Mouse (Mus musculus) layer of hippocampus, adult 2 months (tissue): ENCODE measurements around the gene Pus7l. TPM values are rescaled to one million over a fixed set of nuclear protein-coding genes. Genes with fewer than 3 reads are reported as not detected.

Source experiments
- DNase-seq, 2 experiments: peaks; one replicate each; pipeline ENCODE4 v3.0.0; 2022; ENCODE audit warnings: low spot score in 2 of 2
- H3K27ac ChIP-seq: fragments of 200-600 bp; 2 replicates; pipeline ENCODE4 v1.8.1; 2022
- H3K4me3 ChIP-seq: fragments of 200-600 bp; 2 replicates; pipeline ENCODE4 v1.8.1; 2022; ENCODE audit warnings: mild to moderate bottlenecking
- CTCF ChIP-seq: fragments of 200-600 bp; conservative IDR thresholded peaks from 2 replicates; pipeline ENCODE4 v1.8.1; 2022; ENCODE audit warnings: antibody characterized with exemption, mild to moderate bottlenecking, moderate library complexity
- total RNA-seq, 2 experiments: library from RNA; stranded (reverse); gene quantifications; 2 replicates each; pipeline ENCODE4 v1.2.3; 2021

The Pus7l gene
- total RNA-seq, 2 experiments from 2014 or later = 3.7 to 4.3 TPM

GRCm38 (mm10) chr15:94480248-94480647 lies 63.1 kb downstream of the Pus7l start:
- no peak for TF ChIP-seq CTCF
- H3K4me3 ChIP-seq = no peak overlapping the region
- no peak for DNase-seq
- H3K27ac ChIP-seq = no peak overlapping the region

GRCm38 (mm10) chr15:94479513-94480136 lies 63.7 kb downstream of the Pus7l start:
- Histone ChIP-seq H3K27ac (no peak overlapping the region), H3K4me3 (no peak overlapping the region)
- no peak for DNase-seq
- TF ChIP-seq CTCF = no peak

GRCm38 (mm10) chr15:94478706-94479105 lies 64.6 kb downstream of the Pus7l start:
- TF ChIP-seq CTCF = no peak
- no peak for DNase-seq
- Histone ChIP-seq H3K4me3 (no peak overlapping the region), H3K27ac (no peak overlapping the region)

GRCm38 (mm10) chr15:94477287-94477686 lies 66.1 kb downstream of the Pus7l start:
- Histone ChIP-seq H3K4me3 (no peak overlapping the region), H3K27ac (no peak overlapping the region)
- no peak for TF ChIP-seq CTCF
- no peak for DNase-seq

- DNase-seq = no peak
- Histone ChIP-seq H3K27ac (no peak overlapping the region), H3K4me3 (no peak overlapping the region)
- no peak for TF ChIP-seq CTCF
Observed at GRCm38 (mm10) chr15:94475975-94476374, 67.4 kb downstream of the Pus7l start.

Other genes with a start within 250 kb of the Pus7l start
- 10 to 100 TPM; 13.6 to 17.5 TPM for gene Adamts20, start 78.1 kb downstream of the Pus7l start, total RNA-seq
- 1 to 10 TPM; 1.8 to 3.4 TPM for gene Irak4, start 96 bp upstream of the Pus7l start, total RNA-seq
- 10 to 100 TPM; 52.0 to 69.4 TPM for gene Twf1, start 46.3 kb upstream of the Pus7l start, total RNA-seq
- 1 to 10 TPM; 8.9 to 9.1 TPM for gene Tmem117, start 85.7 kb upstream of the Pus7l start, total RNA-seq